Mouse (Mus musculus): ENCODE measurements around the gene Ppp4r3a.

- TF ChIP-seq CTCF (IDR thresholded peaks at IDR 0.05; ENCODE audit: low read depth) (no peak), EP300 (IDR thresholded peaks at IDR 0.05; ENCODE audit: low read depth) (no peak)
Measured at GRCm38 (mm10) chr12:101077955-101078354, 5.5 kb downstream of the Ppp4r3a start.
